Mouse (Mus musculus): ENCODE measurements around the gene Lrmda. TPM values are rescaled to one million over a fixed set of nuclear protein-coding genes. Genes with fewer than 3 reads are reported as not detected.
A peak's percentile ranks its signal among the peaks of the same experiment; 100 is the strongest.
"Not testable (repeated sequence)": the region's sequence is repeated elsewhere in the genome, so short reads cannot be mapped to it uniquely, and the experiment has no call there.

The Lrmda gene
- polyA plus RNA-seq, 1 experiment from 2014 or later, result 0.55 TPM

GRCm38 (mm10) chr14:22578986-22579385 is 559.5 kb downstream of the Lrmda start:
- DNase-seq (ENCODE audit: low spot score), result no peak

GRCm38 (mm10) chr14:22582065-22582464 is 562.6 kb downstream of the Lrmda start:
- 94% methylated on average over 9 of the region's 9 CpGs for WGBS
- H3K27ac ChIP-seq, result no peak overlapping the region
- no peak for DNase-seq (ENCODE audit: low spot score)
- H3K4me3 ChIP-seq, result no peak overlapping the region
- H3K27me3 ChIP-seq (ENCODE audit: insufficient read depth, poor library complexity, severe bottlenecking), result peaks cover 14% of the 10 kb centered on the region
- no peaks in the 10 kb centered on the region for H3K9me3 ChIP-seq
- no peaks in the 10 kb centered on the region for H3K36me3 ChIP-seq
- peaks cover 23% of the 10 kb centered on the region for H3K4me1 ChIP-seq (replicated peaks)

More at GRCm38 (mm10) chr14:22578986-22579385, 559.5 kb downstream of the Lrmda start:
- Histone ChIP-seq H3K27ac (no peak overlapping the region), H3K9me3 (no peaks in the 10 kb centered on the region), H3K4me3 (no peak overlapping the region), H3K4me1 (replicated peaks) (peaks cover 46% of the 10 kb centered on the region), H3K27me3 (ENCODE audit: insufficient read depth, poor library complexity, severe bottlenecking) (peaks cover 29% of the 10 kb centered on the region), H3K36me3 (no peaks in the 10 kb centered on the region)
- 87% methylated on average over 3 of the region's 3 CpGs for WGBS

- H3K4me1 ChIP-seq (replicated peaks), result peaks cover 17% of the 10 kb centered on the region
- DNase-seq (ENCODE audit: low spot score), result no peak
- no peaks in the 10 kb centered on the region for H3K36me3 ChIP-seq
- no peaks in the 10 kb centered on the region for H3K9me3 ChIP-seq
- WGBS, result 83% methylated on average over 4 of the region's 4 CpGs
- H3K4me3 ChIP-seq, result no peak overlapping the region
- H3K27ac ChIP-seq, result no peak overlapping the region
- peaks cover 18% of the 10 kb centered on the region; the same call in 1 of the 2 replicates for H3K27me3 ChIP-seq (ENCODE audit: insufficient read depth, poor library complexity, severe bottlenecking)
Observed at GRCm38 (mm10) chr14:22586281-22586680, 566.8 kb downstream of the Lrmda start.

- DNase-seq (ENCODE audit: low spot score), result no peak
- Histone ChIP-seq H3K4me1 (replicated peaks) (peaks cover 17% of the 10 kb centered on the region), H3K27me3 (ENCODE audit: insufficient read depth, poor library complexity, severe bottlenecking) (peaks cover 22% of the 10 kb centered on the region; the same call in 1 of the 2 replicates), H3K27ac (no peak overlapping the region), H3K4me3 (no peak overlapping the region), H3K36me3 (no peaks in the 10 kb centered on the region), H3K9me3 (no peaks in the 10 kb centered on the region)
- WGBS, result 89% methylated on average over 4 of the region's 4 CpGs
Observed at GRCm38 (mm10) chr14:22586796-22587195, 567.3 kb downstream of the Lrmda start.

GRCm38 (mm10) chr14:22587285-22587957 is 567.9 kb downstream of the Lrmda start:
- H3K27ac ChIP-seq, result no peak overlapping the region
- H3K27me3 ChIP-seq (ENCODE audit: insufficient read depth, poor library complexity, severe bottlenecking), result peaks cover 23% of the 10 kb centered on the region; the same call in 1 of the 2 replicates
- peaks cover 22% of the 10 kb centered on the region for H3K4me1 ChIP-seq (replicated peaks)
- no peaks in the 10 kb centered on the region for H3K36me3 ChIP-seq
- no peaks in the 10 kb centered on the region for H3K9me3 ChIP-seq
- DNase-seq (ENCODE audit: low spot score), result no peak
- WGBS, result 79% methylated on average over 4 of the region's 4 CpGs
- no peak overlapping the region for H3K4me3 ChIP-seq

GRCm38 (mm10) chr14:22587958-22588296 is 568.4 kb downstream of the Lrmda start:
- H3K4me1 ChIP-seq (replicated peaks), result peaks cover 22% of the 10 kb centered on the region
- WGBS, result 92% methylated on average over 4 of the region's 4 CpGs
- DNase-seq (ENCODE audit: low spot score), result no peak
- H3K27me3 ChIP-seq (ENCODE audit: insufficient read depth, poor library complexity, severe bottlenecking), result peaks cover 23% of the 10 kb centered on the region; the same call in 1 of the 2 replicates
- H3K4me3 ChIP-seq, result no peak overlapping the region
- no peaks in the 10 kb centered on the region for H3K36me3 ChIP-seq
- H3K27ac ChIP-seq, result no peak overlapping the region
- no peaks in the 10 kb centered on the region for H3K9me3 ChIP-seq

- H3K27me3 ChIP-seq (ENCODE audit: insufficient read depth, poor library complexity, severe bottlenecking), result peaks cover 23% of the 10 kb centered on the region; the same call in 1 of the 2 replicates
- not testable (repeated sequence) for H3K36me3 ChIP-seq; H3K9me3 ChIP-seq; H3K4me3 ChIP-seq; DNase-seq (ENCODE audit: low spot score); H3K27ac ChIP-seq
- WGBS, result 81% methylated on average over 1 of the region's 1 CpGs
- peaks cover 22% of the 10 kb centered on the region for H3K4me1 ChIP-seq (replicated peaks)
Observed at GRCm38 (mm10) chr14:22588394-22588793, 568.9 kb downstream of the Lrmda start.

- Histone ChIP-seq H3K27me3 (ENCODE audit: insufficient read depth, poor library complexity, severe bottlenecking) (peaks cover 20% of the 10 kb centered on the region; the same call in 1 of the 2 replicates), H3K4me1 (replicated peaks) (peaks cover 22% of the 10 kb centered on the region), H3K36me3 (no peaks in the 10 kb centered on the region), H3K9me3 (no peaks in the 10 kb centered on the region), H3K27ac (peak overlapping the region; percentile 41; the same call in 1 of the 2 replicates), H3K4me3 (no peak overlapping the region)
- 25% methylated on average over 7 of the region's 7 CpGs for WGBS
- peak; percentile 52 for DNase-seq (ENCODE audit: low spot score)
Observed at GRCm38 (mm10) chr14:22589503-22590215, 570.1 kb downstream of the Lrmda start.

- Histone ChIP-seq H3K4me1 (replicated peaks) (peaks cover 22% of the 10 kb centered on the region), H3K27ac (no peak overlapping the region), H3K4me3 (no peak overlapping the region), H3K9me3 (no peaks in the 10 kb centered on the region), H3K36me3 (no peaks in the 10 kb centered on the region), H3K27me3 (ENCODE audit: insufficient read depth, poor library complexity, severe bottlenecking) (peaks cover 20% of the 10 kb centered on the region; the same call in 1 of the 2 replicates)
- DNase-seq (ENCODE audit: low spot score), result no peak
- 73% methylated on average over 2 of the region's 2 CpGs for WGBS
Observed at GRCm38 (mm10) chr14:22591186-22591585, 571.7 kb downstream of the Lrmda start.

- H3K27ac ChIP-seq, result no peak overlapping the region
- 77% methylated on average over 2 of the region's 2 CpGs for WGBS
Observed at GRCm38 (mm10) chr14:22597508-22597907, 578.0 kb downstream of the Lrmda start.

GRCm38 (mm10) chr14:22598638-22599037 is 579.1 kb downstream of the Lrmda start:
- Histone ChIP-seq H3K4me1 (replicated peaks) (peaks cover 16% of the 10 kb centered on the region; the same call in 1 of the 2 replicates), H3K9me3 (peaks cover 3% of the 10 kb centered on the region; the same call in 1 of the 2 replicates), H3K4me3 (no peak overlapping the region), H3K27me3 (ENCODE audit: insufficient read depth, poor library complexity, severe bottlenecking) (no peaks in the 10 kb centered on the region), H3K36me3 (no peaks in the 10 kb centered on the region), H3K27ac (no peak overlapping the region)
- no peak for DNase-seq (ENCODE audit: low spot score)
- WGBS, result 83% methylated on average over 5 of the region's 5 CpGs

More at GRCm38 (mm10) chr14:22597508-22597907, 578.0 kb downstream of the Lrmda start:
- H3K4me1 ChIP-seq (replicated peaks), result peaks cover 16% of the 10 kb centered on the region; the same call in 1 of the 2 replicates
- H3K36me3 ChIP-seq, result no peaks in the 10 kb centered on the region
- H3K9me3 ChIP-seq, result peaks cover 3% of the 10 kb centered on the region; the same call in 1 of the 2 replicates
- H3K4me3 ChIP-seq, result no peak overlapping the region
- DNase-seq (ENCODE audit: low spot score), result no peak
- H3K27me3 ChIP-seq (ENCODE audit: insufficient read depth, poor library complexity, severe bottlenecking), result no peaks in the 10 kb centered on the region

GRCm38 (mm10) chr14:22600166-22600565 is 580.7 kb downstream of the Lrmda start:
- Histone ChIP-seq H3K27me3 (ENCODE audit: insufficient read depth, poor library complexity, severe bottlenecking) (no peaks in the 10 kb centered on the region), H3K36me3 (no peaks in the 10 kb centered on the region), H3K4me3 (no peak overlapping the region), H3K27ac (no peak overlapping the region), H3K9me3 (peaks cover 3% of the 10 kb centered on the region; the same call in 1 of the 2 replicates), H3K4me1 (replicated peaks) (peaks cover 16% of the 10 kb centered on the region; the same call in 1 of the 2 replicates)
- 37% methylated on average over 3 of the region's 3 CpGs for WGBS
- no peak for DNase-seq (ENCODE audit: low spot score)

- Histone ChIP-seq H3K9me3 (no peaks in the 10 kb centered on the region), H3K4me1 (replicated peaks) (peaks cover 16% of the 10 kb centered on the region; the same call in 1 of the 2 replicates), H3K36me3 (no peaks in the 10 kb centered on the region), H3K27ac (no peak overlapping the region), H3K27me3 (ENCODE audit: insufficient read depth, poor library complexity, severe bottlenecking) (no peaks in the 10 kb centered on the region), H3K4me3 (no peak overlapping the region)
- no peak for DNase-seq (ENCODE audit: low spot score)
- WGBS, result 87% methylated on average over 2 of the region's 2 CpGs
Observed at GRCm38 (mm10) chr14:22602308-22602707, 582.8 kb downstream of the Lrmda start.

All from hindbrain, embryonic 10.5 days (tissue).